Mouse (Mus musculus) testis, adult 2 months (tissue): ENCODE measurements at regions not wholly inside any gene's neighbourhood (a gene's known extent, or its start where the extent isn't known, plus 50 kb on each side); places are given as distances from the start of the nearest gene placed in this dataset.

ENCODE experiments used
- H3K27ac ChIP-seq: fragments of 200-500 bp; 2 replicates; pipeline ENCODE4 v1.5.1; 2012; ENCODE audit warnings: low read depth, low read length; ENCODE audit not compliant: control insufficient read depth, insufficient read depth
- H3K27me3 ChIP-seq: fragments of 200-500 bp; 2 replicates; pipeline ENCODE4 v1.6.1; 2012; ENCODE audit warnings: mild to moderate bottlenecking, low read length, moderate library complexity; ENCODE audit not compliant: control insufficient read depth, insufficient read depth
- H3K36me3 ChIP-seq: fragments of 200-500 bp; 2 replicates; pipeline ENCODE4 v1.6.1; 2012; ENCODE audit warnings: mild to moderate bottlenecking, low read length; ENCODE audit not compliant: control insufficient read depth, insufficient read depth
- H3K4me1 ChIP-seq: fragments of 200-500 bp; 2 replicates; pipeline ENCODE4 v1.6.1; 2012; ENCODE audit warnings: low read length; ENCODE audit not compliant: control insufficient read depth, insufficient read depth
- H3K4me3 ChIP-seq: fragments of 200-500 bp; 2 replicates; pipeline ENCODE4 v1.5.1; 2012; ENCODE audit warnings: low read depth, mild to moderate bottlenecking, low read length, moderate library complexity, mixed read lengths; ENCODE audit not compliant: control insufficient read depth
- CTCF ChIP-seq: fragments of 200-500 bp; IDR thresholded peaks from 2 replicates; pipeline ENCODE4 v1.5.1; 2012; ENCODE audit warnings: low read depth, mild to moderate bottlenecking, inconsistent platforms, low read length, moderate library complexity; ENCODE audit not compliant: control insufficient read depth, insufficient read depth, insufficient replicate concordance
- POLR2A ChIP-seq: fragments of 200-500 bp; IDR thresholded peaks from 2 replicates; pipeline ENCODE4 v1.6.1; 2012; ENCODE audit warnings: low read depth, mild to moderate bottlenecking, inconsistent platforms, low read length, moderate library complexity; ENCODE audit not compliant: control insufficient read depth

DNA sequence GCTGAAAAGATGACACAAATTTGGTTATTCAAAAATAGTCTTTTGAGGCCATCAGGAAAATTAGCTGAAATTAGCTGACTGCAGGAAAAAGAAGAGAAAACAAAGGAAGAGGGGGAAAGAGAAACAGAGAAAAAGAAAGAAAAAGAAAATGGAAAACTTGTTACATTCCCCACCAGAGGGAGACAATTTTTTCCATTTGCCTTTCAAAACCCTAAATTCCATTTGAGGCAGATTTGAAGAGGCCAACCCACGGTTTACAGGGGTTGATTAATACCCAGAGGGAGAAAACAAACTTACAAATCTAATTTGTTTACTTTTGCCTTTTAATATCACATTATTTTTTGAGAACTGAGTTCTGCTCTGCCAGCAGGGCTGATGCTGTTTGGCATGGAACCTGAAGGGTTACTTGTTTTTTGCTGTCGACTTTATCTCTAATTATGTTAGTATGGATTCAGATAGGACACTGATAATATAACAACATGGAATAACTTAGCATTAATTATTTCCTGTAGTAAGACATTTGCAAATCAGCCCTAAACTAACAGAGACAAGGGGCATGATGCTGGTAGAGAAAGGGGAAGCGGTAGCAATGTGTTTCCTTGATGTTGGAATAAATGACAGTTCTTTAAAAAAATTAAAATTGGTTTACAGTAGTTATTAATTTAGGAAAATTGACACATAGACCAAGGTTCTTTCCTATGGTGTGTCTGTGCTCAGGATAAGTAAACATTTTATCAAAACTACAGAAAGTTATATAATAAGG, 114.4 kb upstream of the Pkn2 start:
- no peak overlapping the region for H3K4me3 ChIP-seq
- no peak for TF ChIP-seq CTCF
- no peak for TF ChIP-seq POLR2A
- H3K27me3 ChIP-seq, result no peaks in the 10 kb centered on the region
- no peaks in the 10 kb centered on the region for H3K4me1 ChIP-seq
- no peak overlapping the region for H3K27ac ChIP-seq
- no peaks in the 10 kb centered on the region for H3K36me3 ChIP-seq

DNA sequence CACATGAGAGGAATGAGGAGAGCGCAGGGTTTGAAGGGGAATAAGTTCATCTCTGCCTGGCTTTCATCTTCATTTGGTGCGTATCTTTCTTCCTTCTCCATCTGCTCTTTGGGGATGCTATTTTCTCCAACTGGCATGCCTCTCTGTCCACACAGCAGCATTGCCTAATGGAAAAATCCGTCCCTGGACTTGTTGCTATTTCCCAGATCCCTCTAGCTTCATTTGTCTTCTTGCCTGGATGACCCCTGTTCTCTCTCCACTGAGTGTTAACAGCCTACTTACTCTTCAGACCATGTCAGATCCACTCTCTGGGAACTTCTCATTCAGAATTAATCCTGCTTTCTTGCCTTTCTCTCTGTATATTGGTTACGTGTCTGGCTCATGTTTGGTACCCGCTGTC, 102.7 kb upstream of the Pkn2 start:
- no peak overlapping the region for H3K4me3 ChIP-seq
- no peaks in the 10 kb centered on the region for H3K4me1 ChIP-seq
- TF ChIP-seq CTCF (no peak), POLR2A (no peak)
- H3K27ac ChIP-seq, result no peak overlapping the region
- H3K27me3 ChIP-seq, result no peaks in the 10 kb centered on the region
- H3K36me3 ChIP-seq, result no peaks in the 10 kb centered on the region

DNA sequence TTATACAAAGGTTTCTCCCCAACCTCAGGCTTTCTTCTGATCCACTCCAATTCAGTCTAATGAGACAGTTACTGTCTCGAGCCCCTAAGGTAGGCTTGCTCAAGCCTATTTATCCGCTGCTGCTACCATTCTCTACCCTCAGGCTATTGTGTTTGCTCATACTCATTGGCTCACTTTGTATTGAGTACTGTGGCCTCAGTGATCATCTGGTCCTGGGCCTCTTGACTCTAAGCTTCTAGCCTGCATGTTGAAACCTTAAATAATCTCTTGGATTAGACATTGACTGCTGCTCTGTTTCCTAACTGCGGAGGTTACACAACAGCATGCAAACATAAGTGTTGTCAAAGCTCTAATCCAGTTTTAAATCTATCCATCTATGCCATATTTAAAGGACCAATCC, 99.4 kb upstream of the Pkn2 start:
- no peak for TF ChIP-seq CTCF
- TF ChIP-seq POLR2A, result no peak

DNA sequence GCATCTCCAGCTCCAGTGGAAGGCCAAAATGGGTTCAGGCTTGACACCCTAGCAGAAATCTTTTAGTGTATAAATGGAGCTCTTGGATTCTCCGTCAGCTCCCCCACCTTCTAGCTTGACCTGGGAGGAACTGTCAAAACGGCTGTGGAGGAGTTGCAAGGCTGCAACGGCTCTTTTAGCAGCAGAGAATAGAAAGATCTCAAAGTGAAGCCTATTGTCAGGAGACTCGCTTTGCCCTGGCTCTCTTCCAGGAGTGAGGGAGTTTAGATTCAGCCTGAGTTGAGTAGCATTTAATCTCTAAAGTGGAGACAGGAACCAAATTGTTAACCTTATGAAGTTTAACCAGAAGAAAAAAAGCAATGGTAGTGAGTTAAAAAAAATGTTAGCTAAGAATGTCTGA, 97.4 kb upstream of the Pkn2 start:
- H3K36me3 ChIP-seq, result no peaks in the 10 kb centered on the region
- TF ChIP-seq CTCF, result no peak
- TF ChIP-seq POLR2A, result no peak
- H3K27ac ChIP-seq, result no peak overlapping the region
- no peaks in the 10 kb centered on the region for H3K27me3 ChIP-seq
- H3K4me3 ChIP-seq, result no peak overlapping the region
- no peaks in the 10 kb centered on the region for H3K4me1 ChIP-seq

More for the DNA sequence above, 99.4 kb upstream of the Pkn2 start:
- Histone ChIP-seq H3K4me3 (no peak overlapping the region), H3K27me3 (no peaks in the 10 kb centered on the region), H3K36me3 (no peaks in the 10 kb centered on the region), H3K27ac (no peak overlapping the region), H3K4me1 (no peaks in the 10 kb centered on the region)

DNA sequence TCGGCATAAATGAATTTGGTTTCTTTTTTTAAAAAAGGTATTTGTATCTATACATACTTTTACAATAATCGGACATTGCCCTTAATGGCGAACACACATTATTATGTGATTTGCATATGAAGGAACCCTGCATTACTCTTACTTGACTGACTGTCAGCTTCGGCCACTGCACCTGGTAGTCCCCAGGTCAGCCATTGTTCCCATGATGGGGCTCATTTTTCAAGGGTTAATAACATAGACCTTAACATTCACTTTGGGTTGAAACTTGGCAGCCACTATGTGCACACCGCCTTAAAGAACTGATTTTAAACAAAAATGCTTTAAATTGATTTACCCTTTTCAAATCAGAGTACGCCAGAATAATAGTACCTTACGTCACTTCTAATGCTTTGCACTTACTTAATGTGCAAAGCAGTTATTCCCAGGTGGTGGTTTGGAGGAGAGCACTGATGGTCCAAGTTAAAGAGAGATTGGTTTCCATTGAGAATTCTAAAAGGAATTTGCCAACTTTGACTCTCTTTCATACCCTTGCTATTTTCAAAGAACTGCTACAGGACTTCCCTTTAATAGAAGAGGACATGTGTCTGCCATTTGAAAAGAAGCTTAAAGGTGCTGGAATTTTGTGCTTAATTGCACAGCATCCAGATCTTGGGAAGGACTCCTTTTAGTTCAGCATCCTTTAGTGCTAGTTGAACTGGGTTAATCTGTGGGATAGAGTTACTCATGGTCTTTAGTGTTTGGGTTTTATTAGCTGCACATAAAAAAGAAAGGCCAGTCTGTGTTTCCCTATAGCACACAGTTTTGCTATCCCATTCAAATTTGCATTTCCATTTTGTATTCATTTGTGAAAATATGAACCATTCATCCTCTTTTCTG, 95.0 kb upstream of the Pkn2 start:
- no peak overlapping the region for H3K4me3 ChIP-seq
- no peaks in the 10 kb centered on the region for H3K27me3 ChIP-seq
- TF ChIP-seq POLR2A, result no peak
- no peak for TF ChIP-seq CTCF
- no peaks in the 10 kb centered on the region for H3K4me1 ChIP-seq
- H3K27ac ChIP-seq, result no peak overlapping the region
- H3K36me3 ChIP-seq, result no peaks in the 10 kb centered on the region

DNA sequence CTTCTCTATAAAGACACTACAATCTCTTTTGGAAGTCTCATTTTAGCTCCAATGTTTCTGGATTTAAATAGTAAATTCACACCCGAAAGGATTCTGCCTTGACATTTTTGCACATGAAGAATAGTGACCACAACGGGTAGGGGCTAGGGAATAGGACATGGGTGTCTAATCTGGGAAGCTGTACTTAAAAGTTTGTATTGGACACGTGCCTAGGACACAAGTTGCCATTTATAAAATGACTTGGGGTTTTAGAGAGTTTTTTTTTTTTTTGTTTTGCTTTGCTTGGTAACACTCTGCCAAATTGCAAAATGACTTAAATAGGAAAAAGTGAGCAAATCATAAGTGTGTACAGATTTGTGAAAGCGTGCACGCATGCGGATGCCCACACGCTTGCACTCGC, 93.8 kb upstream of the Pkn2 start:
- Histone ChIP-seq H3K4me3 (no peak overlapping the region), H3K27me3 (no peaks in the 10 kb centered on the region), H3K4me1 (no peaks in the 10 kb centered on the region; the same call in 1 of the 2 replicates), H3K27ac (no peak overlapping the region), H3K36me3 (no peaks in the 10 kb centered on the region)
- TF ChIP-seq CTCF (no peak), POLR2A (no peak)

DNA sequence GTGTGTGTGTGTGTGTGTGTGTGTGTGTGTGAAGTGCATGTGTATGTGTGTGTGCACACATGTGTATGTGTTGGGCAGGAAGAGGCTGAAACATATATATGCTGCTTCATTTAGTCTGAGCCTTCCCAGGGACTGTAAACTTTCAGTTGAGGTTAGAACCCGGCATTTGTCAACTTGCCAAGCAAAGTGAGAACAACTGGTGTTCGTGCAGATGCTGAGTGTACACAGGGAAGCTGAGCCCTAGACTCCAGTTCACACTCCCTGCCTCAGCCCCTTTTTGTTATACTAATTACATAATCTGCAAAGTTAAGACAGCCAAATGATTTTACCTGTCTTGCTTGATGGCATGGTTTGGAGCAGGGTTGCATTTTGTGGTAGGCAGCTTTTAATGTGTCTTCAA, 87.7 kb upstream of the Pkn2 start:
- Histone ChIP-seq H3K4me3 (no peak overlapping the region), H3K36me3 (no peaks in the 10 kb centered on the region), H3K27ac (0 out of 2 replicates have a peak overlapping the region, but pooled peaks have one; percentile 11), H3K27me3 (no peaks in the 10 kb centered on the region), H3K4me1 (peaks cover 10% of the 10 kb centered on the region)
- TF ChIP-seq CTCF, result no peak
- no peak for TF ChIP-seq POLR2A
